Mouse (Mus musculus) heart, embryonic 13.5 days (tissue): Measurements from ENCODE around the gene Elf1. TPM values are rescaled to one million over a fixed set of nuclear protein-coding genes. Genes with fewer than 3 reads are reported as not detected.
A peak's percentile ranks its signal among the peaks of the same experiment; 100 is the strongest.

ENCODE experiments used
- ATAC-seq: fragments of 200-750 bp; cut with Nextera tagmentation; 2 replicates; pipeline ENCODE4 v1.8.0; 2017; ENCODE audit warnings: moderate TSS enrichment; ENCODE audit not compliant: insufficient number of reproducible peaks, low FRiP score, low TSS enrichment; ENCODE audit errors: extremely low read depth
- H3K27ac ChIP-seq: fragments of 300-500 bp; sonication (generic); replicated peaks from 2 replicates; pipeline ENCODE4 v1.5.1; 2015; ENCODE audit warnings: moderate library complexity, mild to moderate bottlenecking, inconsistent platforms
- H3K27me3 ChIP-seq: fragments of 300-500 bp; sonication (generic); replicated peaks from 2 replicates; pipeline ENCODE4 v1.6.1; 2015; ENCODE audit warnings: mild to moderate bottlenecking, inconsistent platforms
- H3K36me3 ChIP-seq: fragments of 300-500 bp; sonication (generic); 2 replicates; pipeline ENCODE4 v1.6.1; 2015; ENCODE audit warnings: mild to moderate bottlenecking, inconsistent platforms
- H3K4me1 ChIP-seq: fragments of 300-500 bp; sonication (generic); 2 replicates; pipeline ENCODE4 v1.6.1; 2015; ENCODE audit warnings: inconsistent platforms
- H3K4me2 ChIP-seq: fragments of 300-500 bp; sonication (generic); 2 replicates; pipeline ENCODE4 v1.6.1; 2015; ENCODE audit warnings: inconsistent platforms, mild to moderate bottlenecking, moderate library complexity
- H3K4me3 ChIP-seq: fragments of 300-500 bp; sonication (generic); 2 replicates; pipeline ENCODE4 v1.5.1; 2015; ENCODE audit warnings: moderate library complexity, mild to moderate bottlenecking, inconsistent platforms
- H3K9ac ChIP-seq: fragments of 300-500 bp; sonication (generic); 2 replicates; pipeline ENCODE4 v1.6.1; 2015; ENCODE audit warnings: inconsistent platforms, mild to moderate bottlenecking, moderate library complexity
- H3K9me3 ChIP-seq: fragments of 300-500 bp; sonication (generic); 2 replicates; pipeline ENCODE4 v1.6.1; 2016; ENCODE audit warnings: inconsistent platforms
- WGBS: fragments of 180-500 bp; shearing (Covaris S2); methylation state at CpG from one replicate; pipeline ENCODE4 v1.1.7; 2015; ENCODE audit warnings: mixed read lengths; 5-methylcytosine and 5-hydroxymethylcytosine counted together
- polyA plus RNA-seq: library from polyadenylated mRNA; unstranded; fragments of >200 nt; fragmentation: Nextera tagmentation; extraction: Ambion mirVana; gene quantifications from 2 replicates; pipeline ENCODE4 v1.2.1, GENCODE M21; 2015

Gene Elf1
- polyA plus RNA-seq, 1 experiment from 2014 or later: 7.2 TPM

DNA sequence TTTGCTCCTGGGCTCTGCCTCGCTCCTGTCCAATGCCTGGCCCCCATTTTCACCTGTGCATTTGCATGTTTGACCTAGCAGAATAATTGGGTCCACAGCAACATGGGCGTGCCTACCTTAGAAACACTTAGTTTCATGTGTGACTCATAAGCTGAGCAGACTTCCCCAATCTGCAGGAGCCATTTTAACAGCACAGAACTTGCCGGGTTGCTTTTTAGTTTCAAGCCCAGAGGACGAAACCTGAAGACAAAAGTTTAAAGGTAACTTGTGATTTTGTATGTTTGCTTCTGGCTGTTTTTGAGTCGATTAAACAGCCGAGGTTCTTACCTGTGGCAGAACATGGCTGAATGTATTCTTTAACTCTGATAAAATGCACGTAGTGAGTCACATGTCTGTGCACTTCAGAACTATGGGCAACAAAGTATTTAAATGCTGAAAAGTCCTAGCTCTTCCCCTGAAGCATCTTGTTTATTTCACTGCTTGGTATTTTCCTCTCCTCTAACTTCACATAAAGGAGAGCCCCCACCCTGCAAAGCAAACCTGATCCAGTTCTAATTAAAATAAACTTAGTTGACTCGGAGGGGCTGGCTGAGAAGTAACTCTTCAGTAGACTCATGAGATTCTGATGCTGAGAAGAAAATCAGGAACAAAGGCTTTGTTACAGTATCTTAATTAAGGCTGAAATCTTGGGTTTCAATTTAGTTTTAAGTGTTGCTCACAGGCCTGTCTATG is 34.7 kb downstream of the Elf1 start:
- 76% methylated on average over 8 of the region's 8 CpGs for WGBS
- Histone ChIP-seq H3K9me3 (no peaks in the 10 kb centered on the region), H3K27me3 (no peaks in the 10 kb centered on the region), H3K27ac (no peak overlapping the region), H3K4me2 (no peak overlapping the region), H3K4me3 (no peak overlapping the region), H3K9ac (no peak overlapping the region), H3K4me1 (peaks cover 25% of the 10 kb centered on the region), H3K36me3 (no peaks in the 10 kb centered on the region)
- ATAC-seq: no peak

DNA sequence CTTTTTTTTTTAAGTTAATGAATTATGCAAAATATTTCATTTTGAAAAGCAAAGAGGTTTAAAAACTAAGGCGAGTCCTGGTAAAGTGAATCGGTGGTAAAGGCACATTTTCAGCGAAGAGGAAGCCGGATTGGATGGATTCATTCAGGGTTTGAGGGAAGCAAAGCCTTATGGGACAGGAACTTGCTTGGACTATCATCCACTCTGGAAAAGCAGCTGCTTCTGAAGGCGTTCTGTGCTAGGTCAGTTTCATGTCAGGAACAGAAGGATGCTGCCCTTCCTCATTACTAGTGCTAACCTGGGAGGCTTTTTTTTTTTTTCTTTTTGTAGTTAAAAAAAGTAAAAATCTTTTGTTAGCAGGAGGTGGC is 35.2 kb downstream of the Elf1 start:
- WGBS: 78% methylated on average over 5 of the region's 5 CpGs
- no peak for ATAC-seq

DNA sequence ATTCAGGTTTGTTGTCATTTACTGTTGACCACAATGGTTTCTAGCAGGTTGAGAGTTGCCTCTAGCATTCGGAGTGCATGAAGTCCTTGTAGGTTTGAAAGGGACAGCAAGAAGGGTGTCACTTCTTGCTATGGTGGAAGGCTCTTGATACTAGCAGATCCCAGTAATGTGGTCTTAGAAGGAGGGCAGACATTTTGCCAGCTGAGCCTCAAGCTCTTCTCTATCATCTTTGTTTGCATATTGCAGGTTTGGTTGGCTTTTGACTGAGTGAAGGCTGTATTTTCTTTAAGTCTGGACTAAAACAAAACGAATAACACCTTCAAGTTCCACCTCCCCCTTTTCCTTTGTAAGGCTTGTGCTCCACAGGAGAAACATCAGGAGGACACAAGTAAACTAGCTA is 35.8 kb downstream of the Elf1 start:
- Histone ChIP-seq H3K9me3 (no peaks in the 10 kb centered on the region), H3K4me2 (no peak overlapping the region), H3K27ac (no peak overlapping the region), H3K4me3 (no peak overlapping the region), H3K27me3 (no peaks in the 10 kb centered on the region), H3K36me3 (no peaks in the 10 kb centered on the region), H3K4me1 (peaks cover 25% of the 10 kb centered on the region), H3K9ac (no peak overlapping the region)
- no peak for ATAC-seq
- WGBS: 81% methylated on average over 2 of the region's 2 CpGs

More for the DNA sequence above, 35.2 kb downstream of the Elf1 start:
- H3K4me2 ChIP-seq: no peak overlapping the region
- H3K9me3 ChIP-seq: no peaks in the 10 kb centered on the region
- H3K9ac ChIP-seq: no peak overlapping the region
- H3K4me3 ChIP-seq: no peak overlapping the region
- no peaks in the 10 kb centered on the region for H3K36me3 ChIP-seq
- H3K27me3 ChIP-seq: no peaks in the 10 kb centered on the region
- H3K27ac ChIP-seq: no peak overlapping the region
- H3K4me1 ChIP-seq: peaks cover 25% of the 10 kb centered on the region

DNA sequence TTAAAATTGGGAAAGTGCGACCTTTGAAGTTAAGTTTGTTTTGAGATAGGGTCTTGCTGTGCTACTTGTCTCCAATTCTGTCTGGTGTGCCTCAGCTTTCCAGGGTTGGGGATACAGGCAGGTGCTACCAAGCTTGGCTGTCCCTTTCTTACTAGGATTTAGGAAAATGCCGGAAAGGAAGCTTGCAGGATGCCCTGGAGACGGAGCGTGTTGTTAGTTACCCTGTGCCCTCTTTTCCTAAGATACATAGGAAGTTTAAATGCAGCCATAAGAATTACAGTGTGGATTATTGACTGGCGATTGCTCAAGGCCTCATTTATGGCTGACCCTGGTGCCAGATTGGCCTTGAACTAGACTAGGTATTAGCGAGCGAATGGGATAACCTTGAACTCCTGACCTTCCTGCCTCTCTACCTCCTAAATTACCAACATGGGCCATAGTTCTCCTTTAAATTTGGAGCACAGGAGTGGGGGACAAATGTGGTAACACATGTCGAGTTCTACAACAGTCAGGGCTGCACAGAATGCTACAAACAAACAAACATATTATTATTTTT is 36.3 kb downstream of the Elf1 start:
- Histone ChIP-seq H3K9me3 (no peaks in the 10 kb centered on the region), H3K27ac (no peak overlapping the region), H3K9ac (no peak overlapping the region), H3K36me3 (no peaks in the 10 kb centered on the region), H3K4me2 (no peak overlapping the region), H3K4me3 (no peak overlapping the region), H3K4me1 (peaks cover 25% of the 10 kb centered on the region), H3K27me3 (no peaks in the 10 kb centered on the region)
- 83% methylated on average over 8 of the region's 8 CpGs for WGBS
- ATAC-seq: no peak

DNA sequence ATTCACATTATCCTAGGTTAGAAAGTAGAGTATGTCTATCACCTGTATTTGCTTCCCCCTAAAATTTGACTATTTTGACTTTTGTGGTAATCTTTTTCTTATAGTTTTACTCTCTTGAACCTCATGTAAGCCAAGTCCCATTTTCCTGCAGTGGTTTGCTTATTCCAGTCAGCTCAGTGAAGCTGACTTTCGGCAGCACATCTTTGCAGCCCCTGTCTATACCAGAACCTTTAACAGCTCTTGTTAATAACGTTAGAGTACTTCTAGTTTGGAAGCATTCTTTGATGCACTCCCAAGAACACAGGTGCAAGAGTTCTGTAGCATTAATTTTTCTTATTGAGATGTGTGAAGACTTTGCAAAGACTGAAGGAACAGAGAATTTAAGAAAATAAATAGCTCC is 37.1 kb downstream of the Elf1 start:
- H3K9me3 ChIP-seq: no peaks in the 10 kb centered on the region
- peaks cover 30% of the 10 kb centered on the region for H3K4me1 ChIP-seq
- WGBS: 80% methylated on average over 2 of the region's 2 CpGs
- no peak overlapping the region for H3K27ac ChIP-seq
- H3K36me3 ChIP-seq: no peaks in the 10 kb centered on the region
- no peak for ATAC-seq
- no peak overlapping the region for H3K9ac ChIP-seq
- H3K4me3 ChIP-seq: no peak overlapping the region
- no peak overlapping the region for H3K4me2 ChIP-seq
- no peaks in the 10 kb centered on the region for H3K27me3 ChIP-seq

DNA sequence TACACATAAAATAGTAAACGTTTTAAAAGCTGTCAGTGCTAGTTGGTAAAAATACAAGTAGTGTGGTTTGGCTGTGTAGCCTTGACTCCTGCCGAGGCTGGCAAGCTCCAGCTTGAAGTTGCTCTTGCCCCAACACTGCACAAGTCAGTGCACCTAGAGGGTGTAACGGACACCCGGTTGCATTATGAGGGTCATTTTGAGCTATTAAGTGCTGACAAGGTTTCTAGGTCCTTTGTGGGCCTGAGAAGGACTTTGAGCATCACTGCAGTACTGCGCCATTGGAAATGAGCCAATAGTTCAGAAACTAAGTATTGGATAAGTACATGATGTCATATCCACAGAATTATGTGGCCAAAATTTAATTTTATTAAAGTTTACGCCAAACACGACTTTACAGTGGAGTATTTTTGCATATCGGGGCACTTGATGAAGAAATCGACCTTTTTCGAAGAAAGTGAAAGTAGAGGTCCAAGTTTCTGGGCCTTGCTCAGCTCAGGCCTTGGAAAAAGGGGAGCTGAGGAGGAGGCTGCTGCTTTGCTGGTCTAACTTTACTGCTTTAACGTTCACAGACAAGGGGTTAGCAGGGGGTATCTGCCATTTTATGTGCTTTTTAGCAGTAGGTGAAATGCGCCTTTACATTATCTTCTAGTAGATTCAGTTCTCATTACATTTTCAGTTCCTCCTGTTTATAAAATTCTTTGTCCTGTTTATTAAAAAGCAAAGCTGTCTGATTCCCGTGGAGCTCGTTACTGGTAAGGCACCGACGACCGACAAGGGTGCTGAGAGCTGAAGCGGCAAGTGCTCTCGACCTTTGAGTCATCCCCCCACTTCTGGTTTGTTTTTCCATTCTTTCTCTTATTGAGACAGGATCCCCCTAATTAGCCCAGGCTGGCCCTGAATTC is 38.0 kb downstream of the Elf1 start:
- Histone ChIP-seq H3K36me3 (no peaks in the 10 kb centered on the region), H3K9me3 (no peaks in the 10 kb centered on the region), H3K27ac (no peak overlapping the region), H3K4me3 (no peak overlapping the region), H3K4me2 (peak overlapping the region; percentile 5; the same call in 1 of the 2 replicates), H3K4me1 (peaks cover 30% of the 10 kb centered on the region), H3K9ac (no peak overlapping the region), H3K27me3 (no peaks in the 10 kb centered on the region)
- WGBS: 65% methylated on average over 19 of the region's 19 CpGs
- no peak for ATAC-seq

DNA sequence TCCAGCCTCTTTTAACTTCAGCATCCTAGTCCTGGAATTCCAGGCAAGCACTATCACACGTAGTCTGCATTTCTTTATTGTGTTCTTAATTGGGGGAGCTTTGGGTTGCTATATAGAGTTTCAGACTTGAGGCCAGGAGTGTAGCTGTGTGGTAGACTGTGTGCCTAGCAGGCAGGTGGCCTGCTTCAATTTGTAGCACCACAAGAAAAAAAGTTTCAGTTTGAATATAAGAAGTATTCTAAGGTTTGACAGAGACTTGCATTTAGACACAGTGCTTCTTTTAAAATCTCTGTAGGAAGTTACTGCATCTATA is 38.6 kb downstream of the Elf1 start:
- Histone ChIP-seq H3K4me2 (peak overlapping the region; percentile 5; the same call in 1 of the 2 replicates), H3K27ac (no peak overlapping the region), H3K36me3 (no peaks in the 10 kb centered on the region), H3K4me1 (peaks cover 30% of the 10 kb centered on the region), H3K9ac (no peak overlapping the region), H3K4me3 (no peak overlapping the region), H3K27me3 (no peaks in the 10 kb centered on the region), H3K9me3 (no peaks in the 10 kb centered on the region)
- no peak for ATAC-seq
- 56% methylated on average over 1 of the region's 1 CpGs for WGBS

DNA sequence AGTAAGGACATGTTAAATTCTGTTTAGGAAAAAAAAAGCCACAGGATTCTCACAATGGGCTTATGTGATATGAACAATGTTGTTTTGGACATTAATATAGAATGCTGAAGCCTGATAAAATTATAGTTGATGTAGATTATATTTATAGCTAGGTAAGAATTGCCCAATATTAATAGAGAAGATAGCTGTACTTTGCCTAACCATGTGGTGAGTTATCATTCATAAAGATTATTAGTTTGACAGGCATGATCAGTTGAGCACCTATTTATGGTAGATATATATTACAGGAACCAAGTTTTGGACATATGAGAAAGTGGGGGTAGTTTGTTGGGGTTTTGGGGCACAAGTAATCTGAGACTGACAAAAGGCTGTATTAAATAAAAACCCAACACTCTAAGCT is 39.6 kb downstream of the Elf1 start:
- H3K9me3 ChIP-seq: no peaks in the 10 kb centered on the region
- no peak for ATAC-seq
- H3K4me1 ChIP-seq: peaks cover 30% of the 10 kb centered on the region
- H3K9ac ChIP-seq: no peak overlapping the region
- H3K27me3 ChIP-seq: no peaks in the 10 kb centered on the region
- no peaks in the 10 kb centered on the region for H3K36me3 ChIP-seq
- H3K4me3 ChIP-seq: no peak overlapping the region
- no peak overlapping the region for H3K27ac ChIP-seq
- H3K4me2 ChIP-seq: no peak overlapping the region

DNA sequence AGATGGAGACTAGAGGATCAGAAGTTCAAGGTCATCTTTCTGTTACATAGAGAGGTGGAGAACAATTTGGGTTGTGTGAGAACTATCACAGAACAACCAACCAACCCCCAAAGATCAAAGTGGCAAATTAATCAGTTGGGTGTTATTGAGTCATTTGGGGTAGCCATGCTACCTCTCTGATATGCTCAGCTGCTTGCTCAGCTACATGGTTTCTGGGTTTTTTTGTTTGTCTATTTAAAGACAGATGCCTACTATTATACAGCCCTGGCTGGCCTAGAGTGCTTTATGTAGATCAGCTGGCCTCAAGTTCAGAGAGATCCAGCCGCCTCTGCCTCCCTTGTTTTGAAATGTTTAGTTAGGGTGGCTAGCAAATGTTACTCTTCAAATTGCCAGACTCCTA is 40.1 kb downstream of the Elf1 start:
- ATAC-seq: no peak
- H3K9me3 ChIP-seq: no peaks in the 10 kb centered on the region
- H3K4me1 ChIP-seq: peaks cover 30% of the 10 kb centered on the region
- peak overlapping the region; percentile 52 for H3K27ac ChIP-seq
- H3K36me3 ChIP-seq: no peaks in the 10 kb centered on the region
- no peak overlapping the region for H3K9ac ChIP-seq
- H3K27me3 ChIP-seq: no peaks in the 10 kb centered on the region
- 94% methylated on average over 1 of the region's 1 CpGs for WGBS
- H3K4me2 ChIP-seq: no peak overlapping the region
- no peak overlapping the region for H3K4me3 ChIP-seq

DNA sequence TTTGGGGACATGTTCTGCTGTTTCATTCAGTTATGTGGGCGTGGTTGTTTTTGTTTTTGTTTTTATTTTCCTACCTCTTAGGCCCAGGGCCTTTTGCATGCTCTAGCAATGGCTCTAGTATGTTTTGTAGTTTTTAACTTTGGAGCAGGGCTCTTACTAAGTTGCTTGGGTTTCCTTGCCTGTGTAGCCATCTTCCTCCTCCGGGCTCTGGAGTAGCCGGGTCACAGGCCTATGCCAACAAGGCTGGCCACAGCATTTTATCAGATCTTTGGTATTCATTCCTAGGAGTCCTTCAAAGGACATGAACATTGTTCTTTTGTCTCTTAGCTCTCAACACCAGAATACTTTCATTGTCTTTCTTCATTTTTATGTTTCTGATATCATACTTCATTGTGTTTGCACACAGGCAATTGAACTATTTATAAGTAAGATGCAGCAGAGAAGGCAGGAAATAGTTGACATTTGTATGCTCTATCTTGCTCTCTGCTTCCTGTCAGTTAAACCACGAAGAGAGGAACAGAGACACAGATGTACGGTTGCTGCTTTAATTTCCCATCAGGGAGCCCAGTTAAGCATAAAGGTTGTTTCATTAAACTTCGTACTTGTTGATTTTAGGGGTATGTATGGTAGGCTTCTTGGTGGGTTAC is 40.6 kb downstream of the Elf1 start:
- Histone ChIP-seq H3K27ac (peak overlapping the region; percentile 52), H3K9me3 (no peaks in the 10 kb centered on the region), H3K4me1 (peaks cover 30% of the 10 kb centered on the region), H3K36me3 (no peaks in the 10 kb centered on the region), H3K27me3 (no peaks in the 10 kb centered on the region), H3K9ac (peak overlapping the region; percentile 34), H3K4me2 (no peak overlapping the region; the same call in 1 of the 2 replicates), H3K4me3 (no peak overlapping the region)
- 53% methylated on average over 6 of the region's 6 CpGs for WGBS
- no peak for ATAC-seq

DNA sequence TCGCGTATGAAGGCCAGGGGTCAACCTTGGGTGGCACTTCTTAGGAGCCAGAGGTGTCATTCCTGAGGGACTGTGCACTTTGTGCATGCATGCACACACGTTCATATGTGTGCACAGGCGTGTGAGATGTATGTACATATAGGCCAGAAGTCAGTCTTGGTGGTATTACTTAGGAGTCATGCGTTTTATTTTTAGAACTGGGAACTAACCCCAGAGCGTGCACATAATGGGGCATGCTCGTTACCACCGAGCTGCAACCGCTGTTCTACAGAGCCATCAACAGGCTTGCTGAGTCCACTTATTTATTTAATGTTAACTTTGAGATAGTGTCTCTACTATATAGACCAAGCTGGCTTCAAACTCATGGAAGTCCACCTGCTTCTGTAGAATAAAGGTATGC is 41.4 kb downstream of the Elf1 start:
- Histone ChIP-seq H3K9me3 (no peaks in the 10 kb centered on the region), H3K36me3 (no peaks in the 10 kb centered on the region), H3K4me2 (0 out of 2 replicates have a peak overlapping the region, but pooled peaks have one; percentile 4), H3K4me1 (peaks cover 30% of the 10 kb centered on the region), H3K9ac (no peak overlapping the region), H3K27me3 (no peaks in the 10 kb centered on the region), H3K4me3 (no peak overlapping the region), H3K27ac (0 out of 2 replicates have a peak overlapping the region, but pooled peaks have one; percentile 52)
- WGBS: 74% methylated on average over 9 of the region's 9 CpGs
- ATAC-seq: no peak
